Mouse (Mus musculus) adrenal gland, postnatal 25 days (tissue): ENCODE measurements around the gene Acvr1. TPM values are rescaled to one million over a fixed set of nuclear protein-coding genes. Genes with fewer than 3 reads are reported as not detected.

Experiments used
- DNase-seq: peaks from one replicate; pipeline ENCODE4 v3.0.0; 2021; ENCODE audit warnings: mixed read lengths
- total RNA-seq: library from RNA; stranded (reverse); gene quantifications from 2 replicates; pipeline ENCODE4 v1.2.3, GENCODE M21; 2021

Acvr1 gene
- total RNA-seq, 1 experiment from 2014 or later, result 50.7 TPM

DNA sequence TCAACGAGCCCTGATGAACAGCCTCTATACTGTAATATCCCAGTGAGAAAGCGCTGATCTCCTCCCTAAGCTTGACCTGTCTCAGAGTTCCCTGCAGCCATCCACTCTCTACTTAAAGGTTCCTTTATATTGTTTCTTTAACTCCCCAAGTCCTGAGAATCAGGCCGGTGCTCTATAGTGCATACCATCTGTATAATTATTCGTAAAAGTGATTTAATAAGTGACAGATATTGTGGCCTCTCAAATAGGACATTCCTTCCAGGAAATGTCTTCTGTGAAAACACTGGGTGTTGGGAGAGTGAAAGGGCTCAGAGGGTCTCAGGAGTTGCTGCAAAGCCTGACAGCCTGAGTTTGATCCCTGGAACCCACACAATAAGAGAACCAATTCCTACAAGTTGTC lies 88.8 kb downstream of the Acvr1 start:
- DNase-seq, result no peak

DNA sequence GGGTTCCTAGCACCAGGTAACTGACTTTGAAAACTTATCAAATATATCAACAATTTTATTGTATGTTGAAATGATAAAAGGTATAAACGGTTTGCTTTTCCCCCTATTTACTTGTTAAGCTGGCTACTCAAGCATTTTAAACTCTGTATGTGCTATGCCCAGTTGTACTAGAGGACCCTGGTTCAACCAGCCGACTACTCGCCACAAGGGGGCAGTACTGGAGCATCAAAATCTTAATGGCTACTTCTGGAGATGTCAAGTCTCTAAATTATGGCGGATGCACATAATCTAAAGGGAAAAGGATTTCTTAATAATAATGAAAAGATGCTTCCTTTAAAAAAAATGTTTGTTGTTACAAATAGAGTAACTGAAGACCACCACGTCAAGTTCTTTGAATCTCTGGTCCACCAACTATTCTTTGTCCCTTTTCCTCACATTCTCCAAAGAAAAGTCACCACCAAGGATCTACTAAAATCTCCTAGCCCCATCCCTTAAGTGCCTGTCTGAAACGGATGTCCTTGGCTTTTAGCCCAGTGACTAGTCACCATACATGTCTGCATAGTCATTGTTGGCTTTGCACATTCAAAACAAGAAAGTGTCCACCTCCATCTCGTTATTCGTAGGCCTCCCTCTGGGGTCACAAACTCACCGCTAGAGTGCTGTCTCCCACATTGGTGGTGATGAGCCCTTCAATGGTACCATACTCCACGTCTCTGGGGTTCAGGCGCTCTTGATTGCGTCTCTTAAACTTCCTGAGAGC lies 89.8 kb downstream of the Acvr1 start:
- DNase-seq, result peak; percentile 85

DNA sequence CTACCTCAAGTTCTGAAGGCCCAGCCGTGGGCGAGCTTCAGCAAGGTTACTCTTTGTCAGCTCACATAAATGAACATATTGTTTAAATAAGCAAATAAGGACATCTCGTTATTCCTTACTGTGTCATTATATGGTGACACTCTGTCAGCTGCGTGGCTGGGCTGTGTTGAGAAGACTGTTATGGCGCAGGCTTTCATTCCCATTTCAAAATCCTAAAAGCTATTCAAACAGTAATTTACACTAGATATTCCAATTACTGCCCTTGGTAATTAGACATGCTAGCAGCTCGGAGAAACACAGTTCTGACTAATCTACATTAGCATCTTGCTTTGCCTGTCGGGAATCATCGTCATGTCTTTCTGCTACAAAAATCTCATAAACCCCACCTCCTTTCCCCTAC lies 91.4 kb downstream of the Acvr1 start:
- no peak for DNase-seq

DNA sequence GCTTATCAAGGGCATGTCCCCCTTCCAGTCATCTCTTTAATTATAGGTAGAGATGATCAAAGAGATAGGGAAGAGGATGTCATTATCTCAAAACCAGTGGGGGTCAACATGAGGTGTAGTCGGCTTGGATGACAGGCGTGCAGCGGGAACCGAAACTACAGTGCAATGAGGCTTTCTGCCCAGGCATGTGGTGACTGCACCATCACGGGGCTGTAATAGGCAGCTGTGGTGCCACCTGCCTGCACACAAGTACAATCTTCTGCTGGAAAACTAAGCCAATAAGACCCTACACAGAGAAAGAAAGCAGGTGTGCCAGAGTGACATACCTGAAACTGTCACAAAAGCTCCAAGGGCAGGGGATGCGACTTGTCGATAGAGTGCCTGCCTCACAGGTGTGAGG lies 96.7 kb downstream of the Acvr1 start:
- no peak for DNase-seq

DNA sequence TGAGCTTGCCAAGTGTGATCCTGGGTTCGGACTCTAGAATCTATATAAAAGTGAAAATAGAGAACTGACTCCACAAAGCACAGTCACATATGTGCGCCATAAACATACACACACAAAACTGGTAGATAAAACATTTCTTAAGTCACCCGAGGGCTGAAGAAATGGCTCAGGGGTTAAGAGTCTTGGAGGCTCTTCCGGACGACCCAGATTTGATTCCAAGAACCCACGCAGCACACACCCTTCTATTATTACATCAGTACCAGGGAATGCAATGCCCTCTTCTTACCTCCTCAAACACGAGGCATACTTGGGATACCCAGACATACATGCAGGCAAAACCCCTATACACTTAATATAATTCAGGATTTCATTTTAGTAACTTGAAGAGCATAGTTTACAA lies 97.1 kb downstream of the Acvr1 start, which contains the start of gene Gm17409:
TSS of gene Gm17409 (plus strand) at position 301 of the 400 bp plus-strand sequence.
- no peak for DNase-seq

DNA sequence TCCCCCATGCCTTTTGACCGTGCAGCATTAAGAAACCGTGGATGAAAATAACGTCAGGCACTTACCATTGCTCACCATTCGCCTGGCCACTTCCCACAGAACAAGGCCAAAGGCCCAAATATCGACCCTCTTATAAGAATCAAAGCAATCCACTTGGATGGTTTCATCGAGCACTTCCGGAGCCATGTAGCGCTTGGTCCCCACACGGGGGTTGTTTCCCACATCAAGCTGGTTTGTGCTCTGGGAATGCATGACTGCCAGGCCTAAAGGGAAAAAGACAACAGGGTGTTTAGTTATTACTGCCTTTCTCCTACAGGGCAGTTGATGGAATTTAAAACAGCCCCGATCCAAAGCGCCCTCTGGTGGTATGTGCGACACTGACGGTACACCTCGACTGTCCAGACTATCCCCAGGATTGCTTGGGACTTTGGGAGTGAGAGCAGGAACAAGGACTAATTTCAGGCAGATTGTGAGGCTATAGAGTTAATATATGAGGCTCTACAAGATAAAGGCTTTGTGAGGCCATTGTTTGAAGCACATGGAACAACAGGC lies 108.1 kb downstream of the Acvr1 start:
- DNase-seq, result peak; percentile 67

DNA sequence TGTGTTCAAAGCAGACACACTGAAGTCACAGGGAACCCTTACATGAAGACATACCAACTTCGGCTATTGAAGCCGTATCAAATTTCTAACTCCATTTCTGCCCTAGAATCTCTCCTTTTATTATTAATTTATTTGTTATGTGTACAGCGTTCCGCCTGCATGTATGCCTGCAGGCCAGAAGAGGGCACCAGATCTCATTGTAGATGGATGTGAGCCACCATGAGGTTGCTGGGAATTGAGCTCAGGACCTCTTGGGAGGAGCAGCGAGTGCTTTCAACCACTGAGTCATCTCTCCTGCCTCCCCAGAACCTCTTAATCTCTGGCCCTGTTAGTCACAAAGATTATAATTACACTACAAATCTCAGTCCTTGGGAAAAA lies 109.5 kb downstream of the Acvr1 start:
- DNase-seq, result no peak

DNA sequence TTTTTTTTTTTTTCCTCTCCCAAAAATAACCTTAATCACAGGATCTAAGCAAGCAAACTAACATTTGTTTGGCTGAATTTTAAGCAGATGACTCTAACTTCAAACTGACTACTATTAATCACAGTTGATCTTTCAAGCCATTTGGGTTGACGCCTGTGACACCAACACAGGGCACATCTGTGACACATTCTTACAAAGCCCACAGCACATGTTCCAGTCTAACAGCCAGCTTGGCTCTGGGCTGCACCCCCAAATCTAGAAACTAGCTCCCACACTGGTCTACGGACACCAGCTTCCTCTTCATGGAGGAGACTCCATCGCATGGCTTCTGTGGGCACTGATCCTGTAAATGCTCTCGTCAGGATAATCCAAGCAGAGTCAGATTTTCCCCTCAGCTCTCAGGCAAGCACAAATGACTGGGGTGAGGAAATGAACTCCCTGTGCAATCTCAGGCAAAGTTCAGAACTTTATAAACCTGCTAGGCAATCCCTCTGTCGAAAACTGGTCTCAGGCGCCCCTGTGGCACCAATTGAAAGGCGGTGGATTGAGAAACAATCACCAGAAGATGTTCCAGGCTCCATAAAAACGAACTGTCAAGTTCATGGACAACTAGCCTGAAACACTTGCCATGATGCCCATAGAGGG lies 110.0 kb downstream of the Acvr1 start:
- no peak for DNase-seq

DNA sequence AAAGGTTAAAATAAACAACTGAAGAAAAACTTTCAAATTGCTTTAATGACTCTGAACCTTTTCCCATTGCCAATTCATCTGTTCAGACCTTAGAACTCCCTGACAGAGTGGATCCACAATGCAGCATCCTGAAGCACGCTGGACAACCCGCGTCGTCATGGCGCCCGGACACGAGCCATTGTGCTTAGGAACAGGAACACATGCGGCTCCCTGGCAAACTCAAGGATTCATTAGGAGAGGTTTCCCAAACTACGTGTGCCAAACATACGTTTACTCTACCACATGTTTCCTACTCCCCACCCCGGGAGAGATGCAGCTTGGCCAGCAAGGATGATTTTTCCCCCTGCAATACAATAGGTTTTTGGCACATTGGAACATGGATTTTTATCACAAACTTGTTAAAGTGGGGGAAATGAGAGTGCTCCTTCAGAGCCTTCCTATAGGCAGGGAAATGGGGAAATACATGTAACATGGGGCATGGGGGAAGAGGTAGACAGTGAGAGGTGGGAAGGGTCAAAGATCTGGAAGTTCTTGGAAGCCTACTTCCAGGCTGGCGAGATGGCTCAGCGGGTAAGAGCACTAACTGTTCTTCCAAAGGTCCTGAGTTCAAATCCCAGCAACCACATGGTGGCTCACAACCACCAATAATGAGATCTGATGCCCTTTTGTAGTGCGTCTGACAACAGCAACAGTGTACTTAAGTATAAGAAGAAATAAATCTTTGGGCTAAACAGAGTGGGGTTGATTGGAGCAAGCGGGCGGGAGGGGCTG lies 112.7 kb downstream of the Acvr1 start:
- DNase-seq, result no peak

DNA sequence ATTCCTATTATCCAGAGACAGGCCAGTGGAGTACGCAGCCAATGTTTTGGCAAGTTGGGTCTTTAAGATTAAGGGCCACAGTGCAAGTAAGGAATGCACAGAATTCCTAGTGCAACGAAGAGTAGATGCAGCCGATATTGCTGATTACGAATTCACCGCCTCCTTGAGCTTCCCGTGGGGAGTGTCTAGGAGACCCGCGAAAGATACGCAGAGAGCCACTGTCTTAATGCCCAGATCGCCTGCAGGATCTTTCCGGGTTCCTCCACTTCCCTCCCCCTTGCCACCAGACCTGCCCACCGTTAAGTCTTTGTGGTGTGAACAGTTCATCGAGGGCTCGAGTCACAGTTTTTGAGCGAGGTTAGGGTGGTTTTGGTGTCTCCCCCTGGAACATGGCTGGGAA lies 120.0 kb downstream of the Acvr1 start:
- DNase-seq, result no peak

DNA sequence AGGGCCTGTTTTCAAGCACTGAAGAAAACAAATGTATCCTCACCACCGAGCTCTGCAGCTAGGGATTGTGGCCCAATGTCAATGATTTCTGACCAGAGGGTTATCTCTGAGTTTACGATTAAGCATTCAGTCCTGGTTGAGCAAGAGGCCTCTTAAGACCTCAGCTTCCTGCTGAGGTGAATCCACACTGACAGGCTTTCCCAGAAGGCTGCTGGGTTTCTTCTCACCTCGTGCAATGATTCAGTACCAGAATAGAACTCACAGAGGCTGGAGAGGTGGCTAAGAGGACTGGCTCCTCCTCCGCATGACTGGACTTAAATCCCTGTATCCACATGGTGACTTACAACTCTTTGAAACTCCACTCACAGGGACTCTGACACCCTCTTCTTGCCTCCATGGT lies 123.8 kb downstream of the Acvr1 start:
- DNase-seq, result no peak

DNA sequence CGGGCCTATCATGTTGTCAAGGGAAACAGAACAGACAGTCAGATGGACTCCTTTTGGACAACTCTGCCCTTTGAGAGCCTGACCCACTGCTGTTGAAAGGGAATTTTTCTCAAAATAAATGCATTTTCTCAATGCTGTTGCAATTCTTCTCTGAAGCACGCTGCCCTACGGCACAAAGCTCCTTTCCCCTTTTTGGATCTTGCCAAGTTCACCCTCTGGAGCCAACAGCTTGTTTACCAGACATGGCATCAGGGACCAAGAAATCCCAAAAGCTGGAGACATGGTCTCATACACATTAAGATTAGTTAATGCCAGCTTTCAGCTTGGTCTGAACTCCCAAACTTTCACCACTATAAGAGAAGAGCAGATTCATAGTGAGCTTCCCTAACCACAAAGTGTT lies 130.0 kb downstream of the Acvr1 start:
- DNase-seq, result no peak

DNA sequence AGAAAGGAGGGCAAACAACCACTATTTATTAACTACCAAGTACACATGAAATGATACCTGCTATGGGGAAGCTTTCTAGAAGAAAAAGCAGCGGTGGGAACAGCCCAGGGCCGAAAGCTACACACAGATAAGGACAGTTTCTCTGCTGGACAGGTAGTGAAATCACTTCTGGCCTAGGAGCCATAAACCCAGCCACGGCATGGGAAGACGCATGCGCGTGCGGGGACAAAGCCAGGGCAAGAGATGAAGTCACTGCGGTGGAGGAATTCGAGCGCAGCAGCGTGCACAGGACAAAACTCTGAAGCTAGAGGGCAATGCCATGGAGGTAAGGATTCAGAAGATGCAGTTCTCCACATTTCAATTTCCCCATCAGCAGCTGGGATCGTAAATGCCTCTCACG lies 131.4 kb downstream of the Acvr1 start:
- DNase-seq, result no peak

DNA sequence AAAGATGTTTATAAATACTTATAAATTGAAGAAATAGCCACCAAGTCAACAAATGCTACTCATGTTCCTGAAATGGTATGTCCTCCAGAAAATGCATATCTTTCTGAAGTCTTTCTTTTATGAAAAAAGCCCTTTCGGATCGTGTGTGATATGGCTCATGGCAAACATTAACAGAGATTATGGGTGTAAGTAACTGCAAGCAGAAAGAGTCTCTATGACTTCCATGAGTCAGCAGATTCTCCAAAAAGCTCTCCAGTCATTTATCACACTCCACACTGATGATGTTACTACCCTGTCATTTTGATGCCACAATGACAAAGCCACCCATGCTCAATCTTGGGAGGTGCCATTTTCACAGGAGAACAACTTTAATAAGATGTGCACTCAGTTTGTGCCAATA lies 132.5 kb downstream of the Acvr1 start:
- no peak for DNase-seq

DNA sequence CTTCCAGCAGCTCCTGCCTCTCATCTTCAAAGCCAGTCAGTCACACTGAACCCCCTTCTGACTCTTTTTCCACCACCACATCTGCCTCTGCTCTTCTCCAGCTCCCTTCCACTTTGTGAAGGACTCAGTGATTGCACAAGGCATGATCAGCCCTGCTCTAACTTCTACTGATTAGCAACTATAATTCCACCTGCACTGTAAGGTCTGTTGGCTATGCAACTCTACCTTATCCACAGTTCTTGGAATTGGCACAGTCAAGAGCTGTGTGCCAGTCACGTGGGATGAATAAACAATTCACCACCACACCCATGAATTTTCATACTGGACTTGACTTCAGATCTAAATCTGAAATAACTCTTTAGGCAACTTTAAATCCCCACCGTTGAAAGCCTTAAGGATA lies 133.6 kb downstream of the Acvr1 start:
- no peak for DNase-seq

DNA sequence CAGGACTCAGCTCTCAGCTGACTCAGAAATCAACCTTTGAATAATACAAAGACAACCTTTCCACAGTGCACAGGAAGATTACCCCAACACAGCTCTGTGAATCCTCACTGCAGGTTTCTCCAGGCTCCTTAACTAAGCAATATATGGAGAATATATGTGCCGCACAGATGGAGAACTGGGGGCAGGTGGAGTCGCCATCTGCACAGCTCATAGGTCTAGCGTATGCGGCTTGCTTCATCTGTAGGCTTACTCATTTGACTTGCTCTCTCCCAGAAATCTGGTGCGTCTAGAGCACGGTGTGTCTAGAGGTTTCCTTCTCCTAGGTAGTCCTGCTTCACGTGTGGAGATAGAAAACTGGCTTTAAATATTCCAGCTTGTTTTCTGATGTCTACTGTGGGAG lies 134.7 kb downstream of the Acvr1 start:
- DNase-seq, result no peak

DNA sequence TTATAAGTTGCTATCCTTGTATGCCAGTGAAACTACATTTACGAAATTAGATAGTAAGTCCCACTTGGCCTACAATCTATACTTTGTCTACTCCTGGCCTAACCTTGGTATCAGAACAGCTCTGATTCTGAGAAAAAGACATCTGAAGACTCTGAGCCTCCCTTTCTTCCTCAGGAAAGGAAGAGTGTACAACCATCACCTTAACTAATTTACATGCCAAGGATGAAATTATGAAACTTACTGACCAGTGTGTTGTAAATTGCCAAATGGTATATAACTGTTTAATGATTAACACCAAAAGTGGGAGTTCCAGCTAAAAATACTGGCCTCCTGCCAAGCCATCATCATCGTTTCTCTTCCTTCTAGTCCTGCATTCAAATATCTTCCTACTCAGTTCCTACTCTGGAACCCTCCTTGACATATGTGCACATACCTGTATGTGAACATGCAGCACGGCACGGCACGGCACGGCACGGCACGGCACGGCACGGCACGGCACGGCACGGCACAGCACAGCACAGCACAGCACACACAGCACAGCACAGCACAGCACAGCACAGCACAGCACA lies 141.4 kb downstream of the Acvr1 start:
- no peak for DNase-seq

DNA sequence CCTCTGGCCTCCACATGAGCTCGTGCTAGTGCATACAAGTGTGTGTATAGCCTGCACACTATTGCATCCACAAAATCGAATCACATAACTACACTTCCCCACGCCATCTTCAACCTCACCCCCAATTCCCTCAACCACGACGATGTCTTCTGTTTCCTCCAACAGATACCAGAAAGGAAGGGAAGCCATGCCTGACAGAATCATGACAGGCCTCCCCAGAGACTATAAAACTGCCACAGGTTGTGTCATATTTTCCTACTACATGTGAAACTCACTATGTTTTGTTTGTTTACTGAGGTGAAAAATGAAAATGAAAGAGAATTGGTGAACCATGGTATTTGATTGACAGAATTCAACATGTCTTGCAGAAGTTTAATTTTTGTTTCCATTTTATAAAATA lies 143.6 kb downstream of the Acvr1 start:
- DNase-seq, result no peak

DNA sequence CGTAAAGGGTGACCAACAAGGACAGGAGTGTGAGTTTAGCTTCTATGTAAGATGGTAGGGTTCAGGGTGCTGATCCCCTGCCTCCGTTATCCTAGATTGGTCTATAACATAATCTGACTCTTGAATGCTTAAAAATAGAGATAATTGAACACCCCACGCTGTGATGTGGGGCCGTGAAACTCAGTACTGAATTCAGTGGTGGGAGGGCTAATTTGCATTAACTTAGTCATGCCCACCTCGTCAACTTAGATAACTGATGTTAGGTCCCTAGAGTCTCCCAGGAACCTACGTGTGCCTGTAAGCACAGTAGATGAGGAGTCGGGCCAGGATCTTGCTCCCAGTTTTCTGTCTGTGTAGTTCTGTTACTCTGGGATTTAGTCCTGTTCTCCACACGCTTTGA lies 147.4 kb downstream of the Acvr1 start:
- no peak for DNase-seq

DNA sequence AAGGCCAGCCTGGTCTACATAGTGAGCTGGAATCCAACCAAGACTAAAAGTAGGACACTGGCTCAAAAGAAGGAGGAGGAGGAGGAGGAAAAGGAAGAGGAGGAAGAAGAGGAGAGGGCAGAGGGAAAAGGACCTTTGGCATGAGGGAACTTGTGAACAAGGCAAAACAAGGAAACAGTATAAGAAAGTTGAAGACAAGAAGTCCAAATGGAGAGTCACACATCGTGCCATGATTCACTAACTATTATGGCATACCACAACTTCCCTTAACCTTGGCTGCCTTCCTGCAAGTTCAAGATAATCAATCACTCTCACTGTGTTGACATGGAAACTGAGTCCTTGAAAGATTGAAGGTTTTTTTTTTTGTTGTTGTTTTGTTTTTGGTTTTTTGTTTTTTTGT lies 148.8 kb downstream of the Acvr1 start:
- no peak for DNase-seq

DNA sequence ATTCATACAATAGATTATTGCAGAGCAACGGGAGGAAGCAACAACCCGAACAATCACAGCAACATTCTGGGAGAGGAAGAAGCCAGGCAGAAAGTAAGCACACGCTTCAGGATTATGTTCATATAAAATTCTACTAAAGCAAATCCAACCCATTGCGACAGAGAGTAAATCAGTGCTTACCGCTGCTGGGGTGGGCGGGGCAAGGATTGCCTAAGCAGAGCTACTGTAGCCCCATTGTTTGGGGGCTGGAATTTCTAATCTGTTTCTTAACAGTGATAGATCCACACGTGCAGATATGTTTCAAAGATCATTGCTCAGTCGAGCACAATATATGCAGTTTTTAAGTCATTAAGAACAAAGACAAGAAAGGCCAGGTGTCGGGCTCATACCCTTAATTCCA lies 149.3 kb downstream of the Acvr1 start:
- peak; percentile 11 for DNase-seq

DNA sequence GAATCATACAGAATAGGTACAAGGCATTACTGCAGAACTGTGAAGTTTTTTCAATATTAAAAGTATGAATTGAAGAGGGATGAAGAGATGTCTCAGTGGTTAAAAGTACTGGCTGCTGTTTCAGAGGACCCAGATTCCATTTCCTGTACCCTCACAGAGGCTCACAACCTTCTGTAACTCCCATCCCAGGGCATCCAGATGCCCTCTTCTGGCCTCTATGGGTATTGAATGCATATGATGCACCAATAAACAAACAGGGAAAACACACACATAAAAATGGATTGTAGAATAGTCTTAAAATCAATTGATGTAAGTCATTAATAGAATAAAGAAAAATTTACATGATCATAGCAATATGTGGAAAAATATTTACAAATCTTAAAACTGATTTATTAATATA lies 151.9 kb downstream of the Acvr1 start:
- no peak for DNase-seq
